Mouse (Mus musculus): ENCODE results near the gene Fam204a. TPM values are rescaled to one million over a fixed set of nuclear protein-coding genes. Genes with fewer than 3 reads are reported as not detected.

Gene Fam204a
- 53.8 and 62.5 TPM in 2 replicates for polyA plus RNA-seq (2015; fragmentation: Nextera tagmentation; extraction: Ambion mirVana)

GRCm38 (mm10) chr19:60225899-60226844, at the start of gene Fam204a:
TSS of gene Fam204a (minus strand) at chr19:60226701.
- under 1% methylated on average over 68 of the region's 68 CpGs for WGBS

GRCm38 (mm10) chr19:60265789-60266188, 39.3 kb upstream of the Fam204a start:
- H3K9ac ChIP-seq (replicated peaks): no peak overlapping the region
- no peaks in the 10 kb centered on the region for H3K36me3 ChIP-seq
- no peaks in the 10 kb centered on the region for H3K9me3 ChIP-seq (replicated peaks)
- no peak overlapping the region for H3K4me3 ChIP-seq (replicated peaks)
- H3K4me1 ChIP-seq: no peaks in the 10 kb centered on the region
- H3K27ac ChIP-seq (replicated peaks): no peak overlapping the region
- no peak overlapping the region for H3K4me2 ChIP-seq
- 65% methylated on average over 1 of the region's 1 CpGs for WGBS
- no peaks in the 10 kb centered on the region; the same call in 1 of the 2 replicates for H3K27me3 ChIP-seq (replicated peaks)
- no peak for ATAC-seq (ENCODE audit: low FRiP score)

More at GRCm38 (mm10) chr19:60225899-60226844, at the start of gene Fam204a:
- Histone ChIP-seq H3K9ac (replicated peaks) (peak within 1 kb of the TSS; percentile 79), H3K4me1 (peaks cover 15% of the 10 kb centered on the region), H3K4me3 (replicated peaks) (peak within 1 kb of the TSS; percentile 76), H3K27ac (replicated peaks) (peak within 1 kb of the TSS; percentile 96), H3K27me3 (replicated peaks) (no peaks in the 10 kb centered on the region), H3K36me3 (no peaks in the 10 kb centered on the region), H3K9me3 (replicated peaks) (no peaks in the 10 kb centered on the region), H3K4me2 (peak within 1 kb of the TSS; percentile 61)
- peak; percentile 100 for ATAC-seq (ENCODE audit: low FRiP score)

- Histone ChIP-seq H3K9me3 (replicated peaks) (no peaks in the 10 kb centered on the region), H3K27me3 (replicated peaks) (no peaks in the 10 kb centered on the region), H3K4me2 (no peak overlapping the region), H3K4me1 (0 out of 2 replicates have a peak, but pooled peaks cover 5% of the 10 kb centered on the region), H3K9ac (replicated peaks) (no peak overlapping the region), H3K36me3 (no peaks in the 10 kb centered on the region), H3K4me3 (replicated peaks) (no peak overlapping the region), H3K27ac (replicated peaks) (no peak overlapping the region; the same call in 1 of the 2 replicates)
- WGBS: 26% methylated on average over 5 of the region's 5 CpGs
- no peak for ATAC-seq (ENCODE audit: low FRiP score)
Observed at GRCm38 (mm10) chr19:60260689-60261088, 34.2 kb upstream of the Fam204a start.

DNA sequence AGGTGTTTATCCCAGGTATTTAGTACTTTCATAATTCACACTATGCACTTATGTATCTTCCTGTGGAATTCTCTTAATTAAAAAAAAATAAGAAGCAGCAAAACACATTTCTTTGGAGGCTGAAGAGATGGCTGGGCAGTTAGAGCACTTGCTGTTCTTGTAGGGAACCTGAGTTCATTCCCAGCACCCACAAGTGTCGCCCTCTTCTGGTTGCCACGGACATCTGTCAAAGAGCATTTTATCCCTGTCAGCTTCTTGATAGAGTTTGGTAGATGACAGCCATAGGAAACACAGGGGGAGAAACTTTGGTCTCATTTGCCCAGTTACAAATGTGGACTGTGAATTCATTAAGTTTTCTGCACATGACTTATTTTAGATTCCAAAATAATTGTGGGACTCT, 25.5 kb upstream of the Fam204a start:
- Histone ChIP-seq H3K27ac (replicated peaks) (no peak overlapping the region), H3K9ac (replicated peaks) (no peak overlapping the region), H3K4me3 (replicated peaks) (no peak overlapping the region), H3K4me1 (0 out of 2 replicates have a peak, but pooled peaks cover 5% of the 10 kb centered on the region), H3K9me3 (replicated peaks) (no peaks in the 10 kb centered on the region), H3K27me3 (replicated peaks) (no peaks in the 10 kb centered on the region), H3K36me3 (no peaks in the 10 kb centered on the region), H3K4me2 (no peak overlapping the region)
- WGBS: 56% methylated on average over 2 of the region's 2 CpGs
- no peak for ATAC-seq (ENCODE audit: low FRiP score)

- ATAC-seq (ENCODE audit: low FRiP score): no peak
- H3K9me3 ChIP-seq (replicated peaks): no peaks in the 10 kb centered on the region
- 0 out of 2 replicates have a peak overlapping the region, but pooled peaks have one; percentile 17 for H3K4me2 ChIP-seq
- H3K27me3 ChIP-seq (replicated peaks): no peaks in the 10 kb centered on the region
- no peak overlapping the region for H3K9ac ChIP-seq (replicated peaks)
- H3K36me3 ChIP-seq: no peaks in the 10 kb centered on the region
- 40% methylated on average over 9 of the region's 9 CpGs for WGBS
- H3K27ac ChIP-seq (replicated peaks): no peak overlapping the region
- no peak overlapping the region for H3K4me3 ChIP-seq (replicated peaks)
- H3K4me1 ChIP-seq: 0 out of 2 replicates have a peak, but pooled peaks cover 5% of the 10 kb centered on the region
Observed at GRCm38 (mm10) chr19:60251197-60251596, 24.7 kb upstream of the Fam204a start.

DNA sequence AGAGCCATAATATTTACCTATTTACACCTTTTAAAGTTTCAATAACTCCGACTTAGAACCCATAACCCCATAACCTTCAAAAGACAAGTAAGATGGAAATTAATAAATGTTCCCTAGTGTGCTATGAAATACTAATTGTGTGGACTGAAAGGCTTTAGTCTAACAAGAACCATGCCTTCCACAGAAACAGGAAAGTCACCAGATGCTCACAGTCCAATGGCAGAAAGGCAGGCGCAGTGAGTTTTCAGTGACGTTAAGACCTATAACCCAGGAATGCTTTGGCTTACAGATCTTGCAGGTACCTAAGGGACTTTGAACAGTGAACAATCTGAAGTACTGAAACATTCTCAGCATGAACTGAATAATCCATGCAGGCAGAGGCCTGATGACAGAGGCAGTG, 18.7 kb upstream of the Fam204a start:
- H3K27ac ChIP-seq (replicated peaks): no peak overlapping the region
- 78% methylated on average over 3 of the region's 3 CpGs for WGBS
- ATAC-seq (ENCODE audit: low FRiP score): no peak

GRCm38 (mm10) chr19:60242620-60243019, 16.1 kb upstream of the Fam204a start:
- Histone ChIP-seq H3K36me3 (no peaks in the 10 kb centered on the region), H3K4me1 (0 out of 2 replicates have a peak, but pooled peaks cover 2% of the 10 kb centered on the region), H3K9ac (replicated peaks) (no peak overlapping the region), H3K9me3 (replicated peaks) (no peaks in the 10 kb centered on the region), H3K4me3 (replicated peaks) (no peak overlapping the region), H3K4me2 (no peak overlapping the region), H3K27ac (replicated peaks) (no peak overlapping the region), H3K27me3 (replicated peaks) (0 out of 2 replicates have a peak, but pooled peaks cover 2% of the 10 kb centered on the region)
- 22% methylated on average over 7 of the region's 7 CpGs for WGBS
- peak; percentile 31; the same call in 1 of the 2 replicates for ATAC-seq (ENCODE audit: low FRiP score)

More for the DNA sequence above, 18.7 kb upstream of the Fam204a start:
- Histone ChIP-seq H3K9me3 (replicated peaks) (no peaks in the 10 kb centered on the region), H3K4me2 (no peak overlapping the region), H3K4me1 (0 out of 2 replicates have a peak, but pooled peaks cover 2% of the 10 kb centered on the region), H3K27me3 (replicated peaks) (0 out of 2 replicates have a peak, but pooled peaks cover 2% of the 10 kb centered on the region), H3K36me3 (no peaks in the 10 kb centered on the region), H3K9ac (replicated peaks) (no peak overlapping the region), H3K4me3 (replicated peaks) (no peak overlapping the region)

GRCm38 (mm10) chr19:60241916-60242602, 15.6 kb upstream of the Fam204a start:
- no peak overlapping the region for H3K4me2 ChIP-seq
- ATAC-seq (ENCODE audit: low FRiP score): peak; percentile 35; the same call in 1 of the 2 replicates
- 44% methylated on average over 7 of the region's 7 CpGs for WGBS
- no peaks in the 10 kb centered on the region for H3K36me3 ChIP-seq
- no peaks in the 10 kb centered on the region for H3K9me3 ChIP-seq (replicated peaks)
- H3K4me1 ChIP-seq: 0 out of 2 replicates have a peak, but pooled peaks cover 2% of the 10 kb centered on the region
- H3K4me3 ChIP-seq (replicated peaks): no peak overlapping the region
- no peak overlapping the region for H3K27ac ChIP-seq (replicated peaks)
- H3K9ac ChIP-seq (replicated peaks): no peak overlapping the region
- 0 out of 2 replicates have a peak, but pooled peaks cover 2% of the 10 kb centered on the region for H3K27me3 ChIP-seq (replicated peaks)

DNA sequence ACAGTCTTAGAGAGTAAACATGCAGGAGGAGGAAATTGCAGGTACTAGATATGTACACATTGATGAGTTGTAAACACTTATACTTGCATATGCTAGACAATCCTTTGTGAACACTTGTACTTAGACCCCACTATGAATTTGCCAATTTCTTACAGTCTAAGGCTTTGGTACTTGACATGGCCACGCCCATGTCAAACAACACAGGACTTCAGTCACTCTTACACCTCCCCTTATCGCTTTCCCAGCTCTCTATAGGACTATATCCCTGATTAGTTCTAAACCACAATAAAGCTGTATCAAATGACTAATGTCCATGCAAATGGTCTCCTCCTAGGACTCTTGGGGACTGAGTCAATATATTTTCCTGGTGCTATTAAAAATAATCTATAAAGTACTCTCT, 5.0 kb upstream of the Fam204a start:
- Histone ChIP-seq H3K27ac (replicated peaks) (no peak overlapping the region), H3K9ac (replicated peaks) (no peak overlapping the region), H3K4me2 (no peak overlapping the region), H3K36me3 (no peaks in the 10 kb centered on the region), H3K4me1 (peaks cover 5% of the 10 kb centered on the region), H3K9me3 (replicated peaks) (no peaks in the 10 kb centered on the region), H3K27me3 (replicated peaks) (no peaks in the 10 kb centered on the region), H3K4me3 (replicated peaks) (no peak overlapping the region)
- no peak for ATAC-seq (ENCODE audit: low FRiP score)
- WGBS: 78% methylated on average over 2 of the region's 2 CpGs

DNA sequence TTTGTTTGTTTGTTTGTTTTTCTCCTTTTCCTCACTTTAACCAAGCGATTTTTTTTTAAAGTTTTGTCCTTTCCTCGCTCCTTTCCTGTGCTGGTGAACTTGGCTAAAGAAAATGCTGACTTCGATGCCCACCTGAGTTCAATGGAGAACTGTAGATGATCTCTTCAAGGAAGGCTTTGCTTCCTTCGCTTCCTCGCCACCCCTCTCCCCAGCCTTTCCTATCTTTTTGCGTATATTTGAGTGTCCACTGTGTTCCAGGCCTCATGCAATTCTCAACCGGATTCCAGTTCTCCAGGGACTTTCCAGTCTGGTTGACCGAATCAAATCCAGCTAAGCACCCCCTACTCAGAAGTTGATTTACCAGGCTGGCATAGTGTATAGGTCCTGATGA, 339 bp upstream of the Fam204a start:
- WGBS: 50% methylated on average over 8 of the region's 8 CpGs
- Histone ChIP-seq H3K4me2 (peak overlapping the region; percentile 61), H3K4me3 (replicated peaks) (peak overlapping the region; percentile 76), H3K9me3 (replicated peaks) (no peaks in the 10 kb centered on the region), H3K36me3 (no peaks in the 10 kb centered on the region), H3K4me1 (peaks cover 15% of the 10 kb centered on the region), H3K9ac (replicated peaks) (no peak overlapping the region), H3K27ac (replicated peaks) (peak overlapping the region; percentile 42; the same call in 1 of the 2 replicates), H3K27me3 (replicated peaks) (no peaks in the 10 kb centered on the region)
- ATAC-seq (ENCODE audit: low FRiP score): peak; percentile 33; the same call in 1 of the 2 replicates

GRCm38 (mm10) chr19:60219395-60219794, 7.1 kb downstream of the Fam204a start:
- no peak overlapping the region for H3K27ac ChIP-seq (replicated peaks)
- no peak overlapping the region for H3K4me3 ChIP-seq (replicated peaks)
- no peak overlapping the region for H3K4me2 ChIP-seq
- no peaks in the 10 kb centered on the region for H3K27me3 ChIP-seq (replicated peaks)
- no peak overlapping the region for H3K9ac ChIP-seq (replicated peaks)
- 89% methylated on average over 7 of the region's 7 CpGs for WGBS
- no peak for ATAC-seq (ENCODE audit: low FRiP score)
- 0 out of 2 replicates have a peak, but pooled peaks cover 7% of the 10 kb centered on the region for H3K4me1 ChIP-seq
- no peaks in the 10 kb centered on the region for H3K9me3 ChIP-seq (replicated peaks)
- no peaks in the 10 kb centered on the region for H3K36me3 ChIP-seq

Measured in neural tube, embryonic 15.5 days (tissue).